ENCODE assay signal across 8 mouse cellular contexts in genomic region chr3:52087636-52088280, GRCm38 (mm10). TPM values are rescaled to one million over a fixed set of nuclear protein-coding genes. Genes with fewer than 3 reads are reported as not detected.
DNase-seq lines count a peak whose midpoint lies in the region; ATAC-seq and TF ChIP-seq lines count a peak whose summit lies in the region.

No protein-coding gene starts in this region.

- no peak for ATAC-seq in kidney, postnatal 0 days (replicated peaks; ENCODE audit: low FRiP score, low read depth)
- ATAC-seq in erythroid progenitor cell, adult 5-6 weeks (replicated peaks; ENCODE audit: low FRiP score, poor library complexity, severe bottlenecking) = 0 out of 2 replicates have a peak, but pooled peaks have one; percentile 39
- no peak for ATAC-seq in intestine, embryonic 15.5 days
- ATAC-seq in neural tube, embryonic 12.5 days (ENCODE audit: low FRiP score, low read depth) = peak; percentile 45

- no peak for TF ChIP-seq POLR2A in kidney, adult 2 months (IDR thresholded peaks at IDR 0.05; ENCODE audit: low read depth, low read length)

- TF ChIP-seq CTCF in kidney, postnatal 0 days (IDR thresholded peaks at IDR 0.05; ENCODE audit: low read depth) = no peak
- no peak for TF ChIP-seq CTCF in kidney, adult 2 months (conservative IDR thresholded peaks at IDR 0.05; ENCODE audit: insufficient read depth, insufficient read length, low read depth, low read length)

- H3K9me3 ChIP-seq in kidney, postnatal 0 days (replicated peaks; ENCODE audit: low read length) = no peaks in the 10 kb centered on the region
- no peaks in the 10 kb centered on the region for H3K9me3 ChIP-seq in intestine, embryonic 15.5 days
- H3K9me3 ChIP-seq in neural tube, embryonic 12.5 days = no peaks in the 10 kb centered on the region

- peak overlapping the region; percentile 86; the same call in 1 of the 2 replicates for H3K27ac ChIP-seq in kidney, postnatal 0 days
- H3K27ac ChIP-seq in kidney, adult 2 months (ENCODE audit: insufficient read depth, low read depth, low read length) = no peak overlapping the region
- H3K27ac ChIP-seq in intestine, embryonic 15.5 days = peak overlapping the region; percentile 95
- peak overlapping the region; percentile 84 for H3K27ac ChIP-seq in neural tube, embryonic 12.5 days

- no peak for DNase-seq in kidney, postnatal 0 days (ENCODE audit: low spot score)
- DNase-seq in kidney, adult 2 months = no peak
- DNase-seq in ovary, adult 18-20 months (ENCODE audit: low spot score) = no peak
- DNase-seq in lung, postnatal 36 days = no peak
- DNase-seq in layer of hippocampus, adult 9-10 months (ENCODE audit: low spot score) = no peak

- H3K9ac ChIP-seq in kidney, postnatal 0 days (ENCODE audit: low read depth, low read length) = no peak overlapping the region
- H3K9ac ChIP-seq in intestine, embryonic 15.5 days = 0 out of 2 replicates have a peak overlapping the region, but pooled peaks have one; percentile 14
- H3K9ac ChIP-seq in neural tube, embryonic 12.5 days = no peak overlapping the region

- 68% methylated on average over 7 of the region's 7 CpGs for WGBS in kidney, postnatal 0 days
- 78% methylated on average over 7 of the region's 7 CpGs for WGBS in kidney, adult 2 months
- WGBS in intestine, embryonic 15.5 days = 63% methylated on average over 7 of the region's 7 CpGs
- WGBS in neural tube, embryonic 12.5 days = 50% methylated on average over 7 of the region's 7 CpGs

- no peaks in the 10 kb centered on the region for H3K27me3 ChIP-seq in kidney, postnatal 0 days (ENCODE audit: insufficient read depth, low read length)
- no peaks in the 10 kb centered on the region for H3K27me3 ChIP-seq in kidney, adult 2 months (replicated peaks; ENCODE audit: control insufficient read depth, insufficient read depth, low read length)
- no peaks in the 10 kb centered on the region for H3K27me3 ChIP-seq in intestine, embryonic 15.5 days (replicated peaks)
- no peaks in the 10 kb centered on the region for H3K27me3 ChIP-seq in neural tube, embryonic 12.5 days (replicated peaks)

- H3K36me3 ChIP-seq in kidney, postnatal 0 days (ENCODE audit: insufficient read depth, low read length) = no peaks in the 10 kb centered on the region
- H3K36me3 ChIP-seq in kidney, adult 2 months (ENCODE audit: control insufficient read depth, insufficient read depth, low read length) = no peaks in the 10 kb centered on the region
- no peaks in the 10 kb centered on the region for H3K36me3 ChIP-seq in intestine, embryonic 15.5 days
- H3K36me3 ChIP-seq in neural tube, embryonic 12.5 days = no peaks in the 10 kb centered on the region

- H3K4me3 ChIP-seq in kidney, postnatal 0 days (replicated peaks; ENCODE audit: low read depth, low read length) = no peak overlapping the region
- H3K4me3 ChIP-seq in kidney, adult 2 months (ENCODE audit: insufficient read depth, low read depth, low read length) = no peak overlapping the region
- H3K4me3 ChIP-seq in intestine, embryonic 15.5 days (replicated peaks) = no peak overlapping the region
- H3K4me3 ChIP-seq in neural tube, embryonic 12.5 days = no peak overlapping the region

- peaks cover 31% of the 10 kb centered on the region for H3K4me1 ChIP-seq in kidney, postnatal 0 days (replicated peaks; ENCODE audit: insufficient read depth, low read length)
- H3K4me1 ChIP-seq in kidney, adult 2 months (ENCODE audit: control insufficient read depth, insufficient read depth, low read length) = peaks cover 13% of the 10 kb centered on the region; the same call in 1 of the 2 replicates
- H3K4me1 ChIP-seq in intestine, embryonic 15.5 days (replicated peaks) = peaks cover 32% of the 10 kb centered on the region
- peaks cover 40% of the 10 kb centered on the region for H3K4me1 ChIP-seq in neural tube, embryonic 12.5 days

- peak overlapping the region; percentile 45; the same call in 1 of the 2 replicates for H3K4me2 ChIP-seq in kidney, postnatal 0 days (ENCODE audit: low read length)
- H3K4me2 ChIP-seq in intestine, embryonic 15.5 days (replicated peaks) = 0 out of 2 replicates have a peak overlapping the region, but pooled peaks have one; percentile 4
- peak overlapping the region; percentile 48 for H3K4me2 ChIP-seq in neural tube, embryonic 12.5 days (replicated peaks)

RNA-seq across cellular contexts. Expression of gene Maml3, which starts 17.1 kb away (rescaled TPM):
- polyA plus RNA-seq in kidney, postnatal 0 days (2015; fragmentation: Nextera tagmentation; extraction: Ambion mirVana) = 5.4 and 5.7 TPM in 2 replicates
- 3.6 and 3.7 TPM in 2 replicates for polyA plus RNA-seq in kidney, adult 2 months (2012; rRNA removed)
- 0.84 and 2.2 TPM in 2 replicates for total RNA-seq in erythroid progenitor cell, adult 5-6 weeks (2015; ENCODE audit: low replicate concordance)
- total RNA-seq in erythroid progenitor cell, adult 5-6 weeks (2017; ENCODE audit: low replicate concordance) = 0.15 and 1.0 TPM in 2 replicates
- 4.1 and 4.9 TPM in 2 replicates for polyA plus RNA-seq in intestine, embryonic 15.5 days (2015; fragmentation: Nextera tagmentation; extraction: Ambion mirVana)
- polyA plus RNA-seq in neural tube, embryonic 12.5 days (2016; fragmentation: Nextera tagmentation; extraction: Ambion mirVana) = 9.2 and 9.4 TPM in 2 replicates

Comparison
In these comparisons a context has a peak if more than half of its experiments do, and no peak if none do; other contexts are left out.
1. ATAC-seq: peak in erythroid progenitor cell, adult 5-6 weeks (single experiment) and neural tube, embryonic 12.5 days (single experiment); none in kidney, postnatal 0 days (single experiment) and intestine, embryonic 15.5 days (single experiment).
2. Peak in every context shown above with its lines, with median percentiles within 50 percentile points of each other: H3K4me2 ChIP-seq.